Mouse (Mus musculus): ENCODE results near the gene Taf6l. TPM values are rescaled to one million over a fixed set of nuclear protein-coding genes. Genes with fewer than 3 reads are reported as not detected.
A peak's percentile ranks its signal among the peaks of the same experiment; 100 is the strongest.

The Taf6l gene
- total and polyA plus RNA-seq, 3 experiments: 17.0 to 33.4 (median 17.5) TPM

DNA sequence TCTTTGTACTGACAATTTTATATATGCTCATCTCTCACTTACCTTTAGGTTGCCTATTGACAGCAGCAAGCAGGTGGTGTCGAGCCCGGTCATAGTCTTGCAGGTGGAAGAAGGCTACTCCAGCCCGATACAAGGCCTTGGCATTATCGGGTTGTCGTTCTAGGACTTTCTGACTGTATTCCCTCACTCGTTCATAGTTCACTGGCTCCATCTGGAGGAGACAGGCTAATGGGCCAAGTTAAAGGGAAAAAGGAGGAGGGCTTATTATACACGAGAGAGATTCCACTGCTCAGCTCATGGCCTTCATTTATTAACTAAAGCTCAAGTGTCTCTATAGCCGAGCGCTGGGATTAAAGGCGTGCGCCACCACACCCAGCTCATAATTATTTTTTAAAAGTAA is 29.6 kb upstream of the Taf6l start:
- Histone ChIP-seq H3K4me3 (ENCODE audit: low read depth, low read length) (no peak overlapping the region), H3K4me1 (ENCODE audit: insufficient read depth, low read depth, low read length) (peaks cover 30% of the 10 kb centered on the region), H3K36me3 (replicated peaks) (peaks cover 63% of the 10 kb centered on the region), H3K27me3 (ENCODE audit: insufficient read depth, low read length) (no peaks in the 10 kb centered on the region), H3K9me3 (replicated peaks) (no peaks in the 10 kb centered on the region)
- no peak for ATAC-seq (ENCODE audit: extremely low read depth, insufficient number of reproducible peaks, low FRiP score, poor library complexity, severe bottlenecking)
- TF ChIP-seq GATA1 (IDR thresholded peaks at IDR 0.05; ENCODE audit: borderline replicate concordance, low read length) (no peak), CTCF (IDR thresholded peaks at IDR 0.05; ENCODE audit: low read depth, low read length) (no peak), TAL1 (conservative IDR thresholded peaks at IDR 0.05; ENCODE audit: low read depth, low read length) (no peak), GATA2 (IDR thresholded peaks at IDR 0.05; ENCODE audit: borderline replicate concordance, low read depth, low read length) (no peak), POLR2AphosphoS5 (IDR thresholded peaks at IDR 0.05; ENCODE audit: insufficient replicate concordance, low read depth, low read length) (no peak)
- DNase-seq (ENCODE audit: low spot score): no peak

DNA sequence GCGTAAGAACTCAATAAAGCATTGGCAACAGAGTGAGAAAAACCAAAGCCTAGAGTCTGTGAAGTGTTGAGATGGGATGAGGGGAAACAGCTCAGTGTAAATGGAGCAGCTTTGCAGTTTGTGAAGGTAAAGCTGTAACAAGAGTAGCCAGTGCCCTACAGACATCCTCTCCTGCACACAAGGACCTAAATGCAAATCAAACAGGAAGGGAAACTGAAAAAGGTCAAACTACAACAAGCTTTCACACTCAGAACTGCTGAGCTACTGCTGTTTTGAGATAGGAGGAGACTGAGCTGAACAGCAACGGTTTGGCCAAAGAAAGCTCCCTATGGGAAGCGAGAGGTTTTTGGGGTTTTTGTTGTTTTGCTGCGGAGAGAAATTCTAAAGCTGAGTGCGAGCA is 20.6 kb upstream of the Taf6l start:
- Histone ChIP-seq H3K27me3 (ENCODE audit: insufficient read depth, low read length) (no peaks in the 10 kb centered on the region), H3K4me1 (ENCODE audit: insufficient read depth, low read depth, low read length) (peaks cover 34% of the 10 kb centered on the region), H3K36me3 (replicated peaks) (peaks cover 78% of the 10 kb centered on the region), H3K9me3 (replicated peaks) (no peaks in the 10 kb centered on the region), H3K4me3 (ENCODE audit: low read depth, low read length) (no peak overlapping the region)
- no peak for ATAC-seq (ENCODE audit: extremely low read depth, insufficient number of reproducible peaks, low FRiP score, poor library complexity, severe bottlenecking)
- TF ChIP-seq GATA1 (IDR thresholded peaks at IDR 0.05; ENCODE audit: borderline replicate concordance, low read length) (no peak), POLR2AphosphoS5 (IDR thresholded peaks at IDR 0.05; ENCODE audit: insufficient replicate concordance, low read depth, low read length) (no peak), GATA2 (IDR thresholded peaks at IDR 0.05; ENCODE audit: borderline replicate concordance, low read depth, low read length) (no peak), CTCF (IDR thresholded peaks at IDR 0.05; ENCODE audit: low read depth, low read length) (no peak), TAL1 (conservative IDR thresholded peaks at IDR 0.05; ENCODE audit: low read depth, low read length) (no peak)
- DNase-seq (ENCODE audit: low spot score): no peak

DNA sequence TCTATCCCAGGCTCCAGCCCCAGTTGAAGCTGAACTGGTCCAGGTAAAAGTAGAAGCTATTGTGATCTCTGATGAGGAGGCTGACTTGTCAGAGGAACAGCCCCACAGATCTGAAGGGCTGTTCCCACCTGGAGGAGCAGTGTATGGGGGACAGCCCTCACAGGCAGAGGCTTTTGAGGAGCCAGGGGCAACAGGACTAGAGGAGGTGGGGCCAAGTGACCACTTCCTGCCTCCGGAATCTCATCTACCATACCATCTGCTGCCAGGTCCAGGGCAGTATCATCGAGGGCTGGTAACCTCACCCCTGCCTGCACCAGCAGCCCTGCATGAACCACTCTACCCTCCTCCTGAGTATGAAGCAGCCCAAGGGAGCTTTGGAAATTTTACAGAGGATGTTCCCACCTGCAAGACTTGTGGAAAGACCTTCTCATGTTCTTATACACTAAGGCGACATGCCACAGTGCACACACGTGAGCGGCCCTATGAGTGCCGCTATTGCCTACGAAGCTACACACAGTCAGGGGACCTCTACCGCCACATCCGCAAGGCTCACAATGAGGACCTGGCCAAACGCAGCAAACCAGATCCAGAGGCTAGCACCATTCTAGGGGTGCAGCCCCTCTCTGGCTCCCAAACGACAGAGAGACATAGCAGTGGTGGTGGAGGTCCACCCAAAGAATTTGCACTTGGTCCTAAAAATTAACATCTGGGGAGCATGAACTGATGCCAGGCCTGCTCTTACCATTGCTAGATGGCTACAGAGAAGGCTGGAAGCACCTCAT is 17.9 kb upstream of the Taf6l start:
- DNase-seq (ENCODE audit: low spot score) (no peak), ATAC-seq (ENCODE audit: extremely low read depth, insufficient number of reproducible peaks, low FRiP score, poor library complexity, severe bottlenecking) (no peak)
- H3K4me1 ChIP-seq (ENCODE audit: insufficient read depth, low read depth, low read length): peaks cover 47% of the 10 kb centered on the region
- TF ChIP-seq CTCF (IDR thresholded peaks at IDR 0.05; ENCODE audit: low read depth, low read length) (no peak), GATA1 (IDR thresholded peaks at IDR 0.05; ENCODE audit: borderline replicate concordance, low read length) (no peak), TAL1 (conservative IDR thresholded peaks at IDR 0.05; ENCODE audit: low read depth, low read length) (no peak), POLR2AphosphoS5 (IDR thresholded peaks at IDR 0.05; ENCODE audit: insufficient replicate concordance, low read depth, low read length) (no peak), GATA2 (IDR thresholded peaks at IDR 0.05; ENCODE audit: borderline replicate concordance, low read depth, low read length) (no peak)
- peaks cover 57% of the 10 kb centered on the region for H3K36me3 ChIP-seq (replicated peaks)
- no peaks in the 10 kb centered on the region for H3K9me3 ChIP-seq (replicated peaks)
- H3K4me3 ChIP-seq (ENCODE audit: low read depth, low read length): peak overlapping the region; percentile 28; the same call in 1 of the 2 replicates
- H3K27me3 ChIP-seq (ENCODE audit: insufficient read depth, low read length): no peaks in the 10 kb centered on the region

DNA sequence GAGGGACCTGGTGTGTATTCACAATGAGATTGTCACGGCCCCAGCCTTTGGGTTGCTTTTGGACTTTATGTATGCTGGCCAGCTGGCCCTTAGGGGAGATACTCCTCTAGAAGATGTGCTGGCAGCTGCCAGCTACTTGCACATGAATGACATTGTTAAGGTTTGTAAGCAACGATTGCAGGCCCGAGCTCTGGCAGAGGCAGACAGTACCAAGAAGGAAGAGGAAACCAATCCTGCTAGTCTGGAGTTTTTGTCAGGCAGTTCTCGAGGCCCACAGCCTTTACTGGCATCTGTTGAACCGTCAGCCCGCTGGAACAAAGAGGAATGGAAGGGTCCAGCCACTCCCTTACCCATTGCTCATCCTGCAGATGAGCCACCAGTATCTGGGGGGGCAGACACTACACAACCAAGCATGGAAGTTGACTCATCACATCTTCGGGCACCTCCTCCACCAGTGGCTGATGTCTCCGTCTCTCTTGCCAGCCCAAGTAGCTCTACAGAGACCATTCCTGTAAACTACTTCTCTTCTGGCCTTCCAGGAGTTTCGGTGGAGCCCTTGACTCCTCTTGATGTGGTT is 17.1 kb upstream of the Taf6l start:
- DNase-seq (ENCODE audit: low spot score) (no peak), ATAC-seq (ENCODE audit: extremely low read depth, insufficient number of reproducible peaks, low FRiP score, poor library complexity, severe bottlenecking) (no peak)
- Histone ChIP-seq H3K36me3 (replicated peaks) (peaks cover 51% of the 10 kb centered on the region), H3K4me1 (ENCODE audit: insufficient read depth, low read depth, low read length) (peaks cover 50% of the 10 kb centered on the region), H3K4me3 (ENCODE audit: low read depth, low read length) (no peak overlapping the region; the same call in 1 of the 2 replicates), H3K27me3 (ENCODE audit: insufficient read depth, low read length) (no peaks in the 10 kb centered on the region), H3K9me3 (replicated peaks) (no peaks in the 10 kb centered on the region)
- TF ChIP-seq POLR2AphosphoS5 (IDR thresholded peaks at IDR 0.05; ENCODE audit: insufficient replicate concordance, low read depth, low read length) (no peak), TAL1 (conservative IDR thresholded peaks at IDR 0.05; ENCODE audit: low read depth, low read length) (no peak), GATA2 (IDR thresholded peaks at IDR 0.05; ENCODE audit: borderline replicate concordance, low read depth, low read length) (no peak), CTCF (IDR thresholded peaks at IDR 0.05; ENCODE audit: low read depth, low read length) (no peak), GATA1 (IDR thresholded peaks at IDR 0.05; ENCODE audit: borderline replicate concordance, low read length) (no peak)

DNA sequence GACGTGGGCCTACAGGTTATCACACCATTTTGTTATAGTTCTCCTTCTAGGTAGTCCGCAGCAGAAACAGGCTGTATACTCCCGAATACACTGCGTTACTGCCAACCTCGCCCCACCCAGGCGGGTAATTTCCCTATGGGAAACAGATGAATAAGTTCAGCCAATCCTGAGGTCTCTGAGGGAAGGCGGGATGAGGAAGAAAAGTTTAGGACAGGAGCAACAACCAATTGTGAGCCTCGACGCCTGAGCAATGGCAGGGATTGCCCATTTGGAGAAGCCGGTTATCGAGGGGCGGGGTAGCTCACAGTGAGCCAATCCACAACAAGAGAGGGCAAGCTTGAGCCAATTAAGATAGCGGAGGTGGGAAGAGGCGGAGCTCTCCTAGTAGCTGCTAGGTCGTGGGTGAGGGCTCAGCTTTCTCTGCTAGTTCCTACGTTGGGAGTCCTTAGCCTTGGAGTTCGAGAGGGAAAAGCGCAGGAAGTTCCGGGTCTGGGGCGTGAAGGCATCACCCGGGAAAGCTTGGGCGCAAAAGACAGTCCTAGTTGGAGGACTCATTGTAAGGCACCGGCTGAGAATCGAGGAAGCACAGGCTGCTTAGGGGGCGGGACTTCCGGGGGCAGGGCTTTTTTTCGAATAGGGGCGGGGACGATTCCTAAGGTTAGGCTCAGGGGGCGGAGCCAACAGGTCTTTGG is 16.1 kb upstream of the Taf6l start, which contains the start of gene Zbtb3:
Gene Zbtb3, plus strand, starts transcription at position 426 of the 692 bp plus-strand sequence.
- ATAC-seq (ENCODE audit: extremely low read depth, insufficient number of reproducible peaks, low FRiP score, poor library complexity, severe bottlenecking): peak; percentile 95
- peaks cover 53% of the 10 kb centered on the region for H3K4me1 ChIP-seq (ENCODE audit: insufficient read depth, low read depth, low read length)

More for the DNA sequence above, 16.1 kb upstream of the Taf6l start, which contains the start of gene Zbtb3:
- DNase-seq (ENCODE audit: low spot score): peak; percentile 88
- H3K9me3 ChIP-seq (replicated peaks): no peaks in the 10 kb centered on the region
- TF ChIP-seq GATA1 (IDR thresholded peaks at IDR 0.05; ENCODE audit: borderline replicate concordance, low read length): no peak
- no peak for TF ChIP-seq GATA2 (IDR thresholded peaks at IDR 0.05; ENCODE audit: borderline replicate concordance, low read depth, low read length)
- no peak for TF ChIP-seq TAL1 (conservative IDR thresholded peaks at IDR 0.05; ENCODE audit: low read depth, low read length)
- no peak for TF ChIP-seq CTCF (IDR thresholded peaks at IDR 0.05; ENCODE audit: low read depth, low read length)
- no peak for TF ChIP-seq POLR2AphosphoS5 (IDR thresholded peaks at IDR 0.05; ENCODE audit: insufficient replicate concordance, low read depth, low read length)
- H3K4me3 ChIP-seq (ENCODE audit: low read depth, low read length): peak within 1 kb of the TSS; percentile 74
- H3K36me3 ChIP-seq (replicated peaks): peaks cover 41% of the 10 kb centered on the region
- H3K27me3 ChIP-seq (ENCODE audit: insufficient read depth, low read length): no peaks in the 10 kb centered on the region

Measured in G1E (cell line).